Mouse (Mus musculus) heart, postnatal 25 days (tissue): ENCODE measurements around the gene Rtl9. TPM values are rescaled to one million over a fixed set of nuclear protein-coding genes. Genes with fewer than 3 reads are reported as not detected.

Experiments
- total RNA-seq, 2 experiments: library from RNA; stranded (reverse); gene quantifications; 2 replicates each; pipeline ENCODE4 v1.2.3; 2021

Gene Rtl9
- total RNA-seq, 2 experiments from 2014 or later, result 0.18 to 0.20 TPM

Other genes starting within 250 kb of the Rtl9 start
- gene Ammecr1, start 132.9 kb upstream of the Rtl9 start, total RNA-seq, result 10 to 100 TPM; 18.9 to 20.6 TPM